Mouse (Mus musculus): Measurements from ENCODE around the gene Wnt8b. TPM values are rescaled to one million over a fixed set of nuclear protein-coding genes. Genes with fewer than 3 reads are reported as not detected.

Wnt8b gene
- total and polyA plus RNA-seq, 3 experiments = 0.07 TPM; not detected in 2

GRCm38 (mm10) chr19:44513054-44513833 lies 20.0 kb downstream of the Wnt8b start:
- H3K4me1 ChIP-seq (ENCODE audit: control insufficient read depth in 1 of 2, insufficient read depth in 2 of 2) = peaks cover 0 to 7% of the 10 kb centered on the region in 2 experiments; a peak in 2 of 4 replicates
- DNase-seq (ENCODE audit: extremely low read depth) = no peak
- H3K9ac ChIP-seq (ENCODE audit: insufficient read depth, low read depth) = no peak overlapping the region
- TF ChIP-seq ZNF384 (IDR thresholded peaks at IDR 0.05; ENCODE audit: low read depth, low read length) (no peak), MXI1 (IDR thresholded peaks at IDR 0.05; ENCODE audit: low read depth, low read length) (no peak), USF2 (conservative IDR thresholded peaks at IDR 0.05; ENCODE audit: low read depth, low read length) (no peak), RAD21 (IDR thresholded peaks at IDR 0.05; ENCODE audit: low read depth, low read length) (no peak), MYC (IDR thresholded peaks at IDR 0.05; ENCODE audit: low read depth, low read length) (no peak), E2F4 (IDR thresholded peaks at IDR 0.05; ENCODE audit: insufficient replicate concordance, low read depth, low read length) (no peak), TCF12 (IDR thresholded peaks at IDR 0.05; ENCODE audit: low read depth, low read length) (no peak), USF1 (IDR thresholded peaks at IDR 0.05; ENCODE audit: low read depth, low read length) (no peak), MAX (IDR thresholded peaks at IDR 0.05; ENCODE audit: low read length) (no peak), POLR2A (IDR thresholded peaks at IDR 0.05; ENCODE audit: low read depth, low read length) (no peak)
- H3K4me2 ChIP-seq (ENCODE audit: insufficient read depth, low read depth, poor library complexity, severe bottlenecking) = no peak overlapping the region
- in situ Hi-C loops (cut with MboI; ENCODE audit: low pct_ligation_motif_present, low pct_unique_long_range_greater_than_20kb, low sequenced_read_pairs) (no loop called here), dilution Hi-C loops (cut with MboI; ENCODE audit: extremely low pct_ligation_motif_present, extremely low pct_unique_long_range_greater_than_20kb, low sequenced_read_pairs) (no loop called here)
- peaks cover 6% of the 10 kb centered on the region for H3K9me3 ChIP-seq (replicated peaks; ENCODE audit: low read length)
- H3K27me3 ChIP-seq (replicated peaks) = no peaks in the 10 kb centered on the region
- no peaks in the 10 kb centered on the region for H3K79me2 ChIP-seq (replicated peaks; ENCODE audit: control insufficient read depth, extremely low read depth, insufficient read depth, poor library complexity, severe bottlenecking)
- no peak overlapping the region for H3K27ac ChIP-seq (ENCODE audit: insufficient read depth, low read depth)
- H3K4me3 ChIP-seq (replicated peaks in 1 of 3; ENCODE audit: low read depth in 2 of 3, low read length in 2 of 3, poor library complexity in 1 of 3) = no peak overlapping the region
- no peaks in the 10 kb centered on the region for H3K36me3 ChIP-seq (replicated peaks in 1 of 2; ENCODE audit: control insufficient read depth in 1 of 2, insufficient read depth in 1 of 2, low read length in 1 of 2)

- Histone ChIP-seq H3K9me3 (replicated peaks; ENCODE audit: low read length) (peaks cover 6% of the 10 kb centered on the region), H3K9ac (ENCODE audit: insufficient read depth, low read depth) (no peak overlapping the region), H3K27ac (ENCODE audit: insufficient read depth, low read depth) (no peak overlapping the region), H3K36me3 (replicated peaks in 1 of 2; ENCODE audit: control insufficient read depth in 1 of 2, insufficient read depth in 1 of 2, low read length in 1 of 2) (no peaks in the 10 kb centered on the region), H3K27me3 (replicated peaks) (no peaks in the 10 kb centered on the region), H3K4me3 (replicated peaks in 1 of 3; ENCODE audit: low read depth in 2 of 3, low read length in 2 of 3, poor library complexity in 1 of 3) (no peak overlapping the region), H3K79me2 (replicated peaks; ENCODE audit: control insufficient read depth, extremely low read depth, insufficient read depth, poor library complexity, severe bottlenecking) (no peaks in the 10 kb centered on the region), H3K4me2 (ENCODE audit: insufficient read depth, low read depth, poor library complexity, severe bottlenecking) (no peak overlapping the region), H3K4me1 (ENCODE audit: control insufficient read depth in 1 of 2, insufficient read depth in 2 of 2) (peaks cover 0 to 7% of the 10 kb centered on the region in 2 experiments; a peak in 2 of 4 replicates)
- in situ Hi-C loops (cut with MboI; ENCODE audit: low pct_ligation_motif_present, low pct_unique_long_range_greater_than_20kb, low sequenced_read_pairs) (no loop called here), dilution Hi-C loops (cut with MboI; ENCODE audit: extremely low pct_ligation_motif_present, extremely low pct_unique_long_range_greater_than_20kb, low sequenced_read_pairs) (no loop called here)
- no peak for TF ChIP-seq USF2 (conservative IDR thresholded peaks at IDR 0.05; ENCODE audit: low read depth, low read length)
- TF ChIP-seq MAFK (IDR thresholded peaks at IDR 0.05; ENCODE audit: insufficient replicate concordance, low read length) = no peak
- no peak for TF ChIP-seq MEF2A (IDR thresholded peaks at IDR 0.05; ENCODE audit: borderline replicate concordance, low read depth, low read length)
- no peak for TF ChIP-seq ZMIZ1 (IDR thresholded peaks at IDR 0.05; ENCODE audit: low read depth, low read length)
- no peak for TF ChIP-seq JUN (IDR thresholded peaks at IDR 0.05; ENCODE audit: insufficient read depth, low read depth, low read length)
- TF ChIP-seq KAT2A (IDR thresholded peaks at IDR 0.05; ENCODE audit: insufficient replicate concordance, low read length) = no peak
- TF ChIP-seq BHLHE40 (IDR thresholded peaks at IDR 0.05; ENCODE audit: low read depth, low read length) = no peak
- no peak for TF ChIP-seq E2F4 (IDR thresholded peaks at IDR 0.05; ENCODE audit: insufficient replicate concordance, low read depth, low read length)
- no peak for TF ChIP-seq CHD1 (IDR thresholded peaks at IDR 0.05; ENCODE audit: low read depth, low read length)
- no peak for TF ChIP-seq CTCF (conservative IDR thresholded peaks at IDR 0.05 in 1 of 2, IDR thresholded peaks at IDR 0.05 in 1 of 2; ENCODE audit: low read depth in 2 of 2, low read length in 2 of 2)
- DNase-seq (ENCODE audit: extremely low read depth) = no peak
Observed at GRCm38 (mm10) chr19:44513921-44514482, 20.7 kb downstream of the Wnt8b start.

Measured in CH12.LX (cell line).